Mouse (Mus musculus): Measurements from ENCODE around the gene Smpd3. TPM values are rescaled to one million over a fixed set of nuclear protein-coding genes. Genes with fewer than 3 reads are reported as not detected.
"Not testable (repeated sequence)": the region's sequence is repeated elsewhere in the genome, so short reads cannot be mapped to it uniquely, and the experiment has no call there.

Smpd3 gene
- polyA plus RNA-seq, 1 experiment from 2014 or later = 46.7 TPM

- Histone ChIP-seq H3K36me3 (replicated peaks; ENCODE audit: control insufficient read depth, insufficient read depth) (no peaks in the 10 kb centered on the region), H3K9ac (no peak overlapping the region), H3K9me3 (ENCODE audit: control insufficient read depth, low read length) (no peaks in the 10 kb centered on the region), H3K27ac (no peak overlapping the region), H3K4me1 (replicated peaks; ENCODE audit: control insufficient read depth, insufficient read depth, low read length) (peaks cover 12% of the 10 kb centered on the region), H3K4me3 (replicated peaks; ENCODE audit: low read length) (no peak overlapping the region), H3K4me2 (replicated peaks) (no peak overlapping the region), H3K27me3 (ENCODE audit: control insufficient read depth, insufficient read depth, low read length) (no peaks in the 10 kb centered on the region)
- 93% methylated on average over 6 of the region's 6 CpGs for WGBS
- no peak for DNase-seq (ENCODE audit: low spot score)
- ATAC-seq (ENCODE audit: low FRiP score) = no peak
Observed at GRCm38 (mm10) chr8:106315402-106316187, 22.2 kb downstream of the Smpd3 start.

- Histone ChIP-seq H3K9me3 (ENCODE audit: control insufficient read depth, low read length) (no peaks in the 10 kb centered on the region), H3K4me3 (replicated peaks; ENCODE audit: low read length) (no peak overlapping the region), H3K4me1 (replicated peaks; ENCODE audit: control insufficient read depth, insufficient read depth, low read length) (0 out of 2 replicates have a peak, but pooled peaks cover 3% of the 10 kb centered on the region), H3K27me3 (ENCODE audit: control insufficient read depth, insufficient read depth, low read length) (no peaks in the 10 kb centered on the region), H3K9ac (no peak overlapping the region), H3K4me2 (replicated peaks) (no peak overlapping the region), H3K36me3 (replicated peaks; ENCODE audit: control insufficient read depth, insufficient read depth) (no peaks in the 10 kb centered on the region), H3K27ac (no peak overlapping the region)
- DNase-seq (ENCODE audit: low spot score) = no peak
- WGBS = 64% methylated on average over 2 of the region's 2 CpGs
- no peak for ATAC-seq (ENCODE audit: low FRiP score)
Observed at GRCm38 (mm10) chr8:106313799-106314198, 24.0 kb downstream of the Smpd3 start.

DNA sequence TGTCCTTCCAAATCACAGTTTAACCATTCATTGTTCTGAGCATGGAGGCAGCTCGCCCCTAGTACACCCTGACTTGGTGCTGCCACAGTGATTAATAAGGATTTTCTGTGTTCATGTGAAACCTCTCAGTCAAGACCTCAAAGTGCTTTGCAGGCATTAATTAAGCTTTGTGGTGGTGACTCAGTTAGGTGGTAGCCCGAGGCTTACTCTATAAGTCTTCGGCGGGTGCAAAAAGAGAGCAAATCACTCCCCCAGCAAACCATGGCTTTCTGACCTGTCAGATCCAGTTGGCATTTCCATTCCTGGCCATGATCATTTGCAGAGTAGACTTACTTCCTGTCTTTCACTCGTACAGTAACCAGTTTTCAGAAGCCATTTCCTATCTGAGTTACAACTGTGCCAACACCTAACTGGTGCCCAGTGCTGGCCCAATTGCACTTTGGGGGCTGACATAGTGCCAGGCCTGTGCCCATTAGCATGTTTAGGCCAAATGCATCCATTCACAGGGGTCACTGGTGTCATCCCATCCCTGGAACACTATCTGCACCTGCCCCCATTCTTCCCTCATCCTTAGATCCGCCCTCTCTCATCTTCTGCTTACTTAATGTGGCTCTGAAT lies 24.6 kb downstream of the Smpd3 start:
- DNase-seq (ENCODE audit: low spot score) (no peak), ATAC-seq (ENCODE audit: low FRiP score) (no peak)
- no peaks in the 10 kb centered on the region for H3K27me3 ChIP-seq (ENCODE audit: control insufficient read depth, insufficient read depth, low read length)
- H3K9ac ChIP-seq = no peak overlapping the region
- H3K36me3 ChIP-seq (replicated peaks; ENCODE audit: control insufficient read depth, insufficient read depth) = no peaks in the 10 kb centered on the region
- WGBS = 86% methylated on average over 6 of the region's 6 CpGs
- no peaks in the 10 kb centered on the region for H3K9me3 ChIP-seq (ENCODE audit: control insufficient read depth, low read length)
- no peak overlapping the region for H3K27ac ChIP-seq
- no peak overlapping the region for H3K4me3 ChIP-seq (replicated peaks; ENCODE audit: low read length)
- no peak overlapping the region for H3K4me2 ChIP-seq (replicated peaks)
- H3K4me1 ChIP-seq (replicated peaks; ENCODE audit: control insufficient read depth, insufficient read depth, low read length) = 0 out of 2 replicates have a peak, but pooled peaks cover 3% of the 10 kb centered on the region

- Histone ChIP-seq H3K27me3 (ENCODE audit: control insufficient read depth, insufficient read depth, low read length) (no peaks in the 10 kb centered on the region), H3K4me3 (replicated peaks; ENCODE audit: low read length) (no peak overlapping the region), H3K27ac (no peak overlapping the region), H3K9me3 (ENCODE audit: control insufficient read depth, low read length) (no peaks in the 10 kb centered on the region), H3K9ac (no peak overlapping the region), H3K4me2 (replicated peaks) (no peak overlapping the region), H3K36me3 (replicated peaks; ENCODE audit: control insufficient read depth, insufficient read depth) (no peaks in the 10 kb centered on the region), H3K4me1 (replicated peaks; ENCODE audit: control insufficient read depth, insufficient read depth, low read length) (peaks cover 6% of the 10 kb centered on the region; the same call in 1 of the 2 replicates)
- 93% methylated on average over 1 of the region's 1 CpGs for WGBS
- no peak for DNase-seq (ENCODE audit: low spot score)
- ATAC-seq (ENCODE audit: low FRiP score) = no peak
Observed at GRCm38 (mm10) chr8:106311967-106312366, 25.8 kb downstream of the Smpd3 start.

GRCm38 (mm10) chr8:106310026-106310652 lies 27.6 kb downstream of the Smpd3 start:
- DNase-seq (ENCODE audit: low spot score) (no peak), ATAC-seq (ENCODE audit: low FRiP score) (no peak)
- Histone ChIP-seq H3K27me3 (ENCODE audit: control insufficient read depth, insufficient read depth, low read length) (no peaks in the 10 kb centered on the region), H3K4me3 (replicated peaks; ENCODE audit: low read length) (no peak overlapping the region), H3K27ac (no peak overlapping the region), H3K4me1 (replicated peaks; ENCODE audit: control insufficient read depth, insufficient read depth, low read length) (peaks cover 6% of the 10 kb centered on the region; the same call in 1 of the 2 replicates), H3K9ac (no peak overlapping the region), H3K9me3 (ENCODE audit: control insufficient read depth, low read length) (no peaks in the 10 kb centered on the region), H3K36me3 (replicated peaks; ENCODE audit: control insufficient read depth, insufficient read depth) (no peaks in the 10 kb centered on the region), H3K4me2 (replicated peaks) (no peak overlapping the region)
- WGBS = 95% methylated on average over 5 of the region's 5 CpGs

GRCm38 (mm10) chr8:106308082-106308786 lies 29.6 kb downstream of the Smpd3 start:
- not testable (repeated sequence) for H3K27me3 ChIP-seq (ENCODE audit: control insufficient read depth, insufficient read depth, low read length); ATAC-seq (ENCODE audit: low FRiP score); DNase-seq (ENCODE audit: low spot score); H3K4me2 ChIP-seq (replicated peaks); H3K9ac ChIP-seq; H3K4me3 ChIP-seq (replicated peaks; ENCODE audit: low read length); H3K36me3 ChIP-seq (replicated peaks; ENCODE audit: control insufficient read depth, insufficient read depth); H3K27ac ChIP-seq; H3K4me1 ChIP-seq (replicated peaks; ENCODE audit: control insufficient read depth, insufficient read depth, low read length); H3K9me3 ChIP-seq (ENCODE audit: control insufficient read depth, low read length)
- WGBS = 70% methylated on average over 6 of the region's 6 CpGs

DNA sequence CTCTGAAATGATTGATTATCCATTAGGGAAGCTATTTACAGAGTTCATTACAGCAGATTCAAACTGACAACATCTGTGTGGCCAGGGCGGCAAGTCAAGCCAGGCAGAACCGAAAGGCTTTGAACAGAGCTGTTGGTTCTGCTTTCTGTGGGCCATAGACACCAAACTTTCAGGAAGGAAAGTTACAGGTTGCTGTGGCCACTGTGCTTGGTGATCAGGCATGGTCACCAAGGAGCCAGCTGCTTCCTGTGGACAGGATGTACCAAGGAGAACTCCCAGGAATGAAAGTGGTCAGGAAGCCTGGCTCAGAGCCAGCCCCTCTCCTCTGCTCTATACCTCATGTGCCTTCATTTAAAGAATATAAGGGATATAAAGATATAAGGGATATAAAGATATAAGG lies 30.2 kb downstream of the Smpd3 start:
- no peak overlapping the region for H3K4me3 ChIP-seq (replicated peaks; ENCODE audit: low read length)
- DNase-seq (ENCODE audit: low spot score) = no peak
- no peak overlapping the region for H3K27ac ChIP-seq
- H3K36me3 ChIP-seq (replicated peaks; ENCODE audit: control insufficient read depth, insufficient read depth) = no peaks in the 10 kb centered on the region
- no peak overlapping the region for H3K9ac ChIP-seq
- ATAC-seq (ENCODE audit: low FRiP score) = no peak
- peaks cover 6% of the 10 kb centered on the region; the same call in 1 of the 2 replicates for H3K4me1 ChIP-seq (replicated peaks; ENCODE audit: control insufficient read depth, insufficient read depth, low read length)
- H3K9me3 ChIP-seq (ENCODE audit: control insufficient read depth, low read length) = no peaks in the 10 kb centered on the region
- whole genome bisulfite sequencing = 43% methylated on average over 2 of the region's 2 CpGs
- H3K4me2 ChIP-seq (replicated peaks) = no peak overlapping the region
- no peaks in the 10 kb centered on the region for H3K27me3 ChIP-seq (ENCODE audit: control insufficient read depth, insufficient read depth, low read length)

GRCm38 (mm10) chr8:106306711-106307248 lies 31.0 kb downstream of the Smpd3 start:
- H3K4me3 ChIP-seq (replicated peaks; ENCODE audit: low read length); DNase-seq (ENCODE audit: low spot score); H3K9ac ChIP-seq; H3K27ac ChIP-seq; H3K36me3 ChIP-seq (replicated peaks; ENCODE audit: control insufficient read depth, insufficient read depth); H3K9me3 ChIP-seq (ENCODE audit: control insufficient read depth, low read length); H3K4me2 ChIP-seq (replicated peaks); H3K4me1 ChIP-seq (replicated peaks; ENCODE audit: control insufficient read depth, insufficient read depth, low read length); H3K27me3 ChIP-seq (ENCODE audit: control insufficient read depth, insufficient read depth, low read length): not testable (repeated sequence)
- 44% methylated on average over 2 of the region's 2 CpGs for WGBS
- 0 out of 2 replicates have a peak, but pooled peaks have one; percentile 8 for ATAC-seq (ENCODE audit: low FRiP score)

DNA sequence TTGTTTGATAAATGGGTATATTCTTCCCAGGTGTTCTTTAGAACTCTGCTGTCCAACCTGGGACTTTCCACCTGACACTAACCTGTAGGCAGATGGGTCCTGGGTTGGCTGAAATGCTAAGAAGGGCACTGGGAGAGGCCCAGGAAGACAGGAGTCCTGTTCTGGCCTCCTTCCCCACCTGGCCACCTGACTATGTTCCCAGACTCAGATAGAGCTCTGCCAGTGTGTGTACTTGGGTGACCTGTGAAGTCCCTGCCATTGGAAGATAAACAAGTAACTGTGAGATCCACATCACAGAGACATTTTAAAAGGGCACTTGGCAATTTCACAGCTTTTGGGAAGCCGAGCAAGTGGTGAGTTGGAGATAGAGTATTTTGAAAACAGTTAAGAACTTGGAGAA lies 31.7 kb downstream of the Smpd3 start:
- DNase-seq (ENCODE audit: low spot score) (no peak), ATAC-seq (ENCODE audit: low FRiP score) (no peak)
- Histone ChIP-seq H3K36me3 (replicated peaks; ENCODE audit: control insufficient read depth, insufficient read depth) (no peaks in the 10 kb centered on the region), H3K4me2 (replicated peaks) (no peak overlapping the region), H3K4me3 (replicated peaks; ENCODE audit: low read length) (no peak overlapping the region), H3K9ac (no peak overlapping the region), H3K27me3 (ENCODE audit: control insufficient read depth, insufficient read depth, low read length) (no peaks in the 10 kb centered on the region), H3K27ac (no peak overlapping the region), H3K4me1 (replicated peaks; ENCODE audit: control insufficient read depth, insufficient read depth, low read length) (peaks cover 15% of the 10 kb centered on the region), H3K9me3 (ENCODE audit: control insufficient read depth, low read length) (no peaks in the 10 kb centered on the region)
- 94% methylated on average over 1 of the region's 1 CpGs for WGBS

Data from hindbrain, embryonic 14.5 days (tissue).